Mouse (Mus musculus) liver, embryonic 11.5 days (tissue): ENCODE results near the gene Trip11. TPM values are rescaled to one million over a fixed set of nuclear protein-coding genes. Genes with fewer than 3 reads are reported as not detected.

Experiments
- ATAC-seq: fragments of 200-750 bp; cut with Nextera tagmentation; replicated peaks from 2 replicates; pipeline ENCODE4 v1.8.0; 2017; ENCODE audit warnings: moderate number of reproducible peaks, mild to moderate bottlenecking, moderate TSS enrichment, moderate library complexity; ENCODE audit not compliant: low FRiP score
- DNase-seq: peaks from one replicate; pipeline ENCODE4 v3.0.0-alpha.2; 2017; ENCODE audit warnings: low spot score
- H3K27ac ChIP-seq: fragments of 300-500 bp; sonication (generic); 2 replicates; pipeline ENCODE4 v1.5.1; 2014; ENCODE audit warnings: mild to moderate bottlenecking, low read depth, low read length, control low read depth
- H3K27me3 ChIP-seq: fragments of 300-500 bp; sonication (generic); replicated peaks from 2 replicates; pipeline ENCODE4 v1.6.1; 2014; ENCODE audit warnings: low read length, mixed read lengths; ENCODE audit not compliant: control insufficient read depth, insufficient read depth
- H3K36me3 ChIP-seq: fragments of 300-500 bp; sonication (generic); 2 replicates; pipeline ENCODE4 v1.6.1; 2014; ENCODE audit warnings: mild to moderate bottlenecking, low read length, moderate library complexity, mixed read lengths; ENCODE audit not compliant: control insufficient read depth, insufficient read depth
- H3K4me1 ChIP-seq: fragments of 300-500 bp; sonication (generic); replicated peaks from 2 replicates; pipeline ENCODE4 v1.6.1; 2014; ENCODE audit warnings: low read length, mixed read lengths; ENCODE audit not compliant: control insufficient read depth, insufficient read depth
- H3K4me2 ChIP-seq: fragments of 300-500 bp; sonication (generic); 2 replicates; pipeline ENCODE4 v1.6.1; 2014; ENCODE audit warnings: mild to moderate bottlenecking, control low read depth, moderate library complexity
- H3K4me3 ChIP-seq: fragments of 300-500 bp; sonication (generic); 2 replicates; pipeline ENCODE4 v1.5.1; 2014; ENCODE audit warnings: low read depth, low read length, control low read depth
- H3K9ac ChIP-seq: fragments of 300-500 bp; sonication (generic); 2 replicates; pipeline ENCODE4 v1.6.1; 2014; ENCODE audit warnings: low read depth, low read length, control low read depth
- H3K9me3 ChIP-seq: fragments of 300-500 bp; sonication (generic); 2 replicates; pipeline ENCODE4 v1.6.1; 2016; ENCODE audit warnings: low read length, inconsistent platforms, mixed read lengths; ENCODE audit not compliant: control insufficient read depth
- WGBS: fragments of 180-500 bp; shearing (Covaris S2); extraction: QIAGEN DNeasy Blood & Tissue Kit; methylation state at CpG from one replicate; pipeline ENCODE4 v1.1.7; 2014; 5-methylcytosine and 5-hydroxymethylcytosine counted together
- polyA plus RNA-seq: library from polyadenylated mRNA; unstranded; fragments of >200 nt; fragmentation: Nextera tagmentation; extraction: Ambion mirVana; gene quantifications from 2 replicates; pipeline ENCODE4 v1.2.1, GENCODE M21; 2014

The Trip11 gene
- polyA plus RNA-seq, 1 experiment from 2014 or later, result 10.4 TPM

GRCm38 (mm10) chr12:101905817-101906216 lies 7.2 kb downstream of the Trip11 start:
- H3K4me1 ChIP-seq, result no peaks in the 10 kb centered on the region
- H3K4me2 ChIP-seq, result no peak overlapping the region
- DNase-seq (no peak), ATAC-seq (no peak)
- no peak overlapping the region for H3K9ac ChIP-seq
- 83% methylated on average over 12 of the region's 12 CpGs for WGBS
- no peaks in the 10 kb centered on the region for H3K9me3 ChIP-seq
- H3K27ac ChIP-seq, result no peak overlapping the region
- H3K27me3 ChIP-seq, result no peaks in the 10 kb centered on the region
- H3K36me3 ChIP-seq, result peaks cover 10% of the 10 kb centered on the region
- H3K4me3 ChIP-seq, result no peak overlapping the region

- Histone ChIP-seq H3K9ac (no peak overlapping the region), H3K27ac (no peak overlapping the region), H3K4me1 (no peaks in the 10 kb centered on the region), H3K9me3 (no peaks in the 10 kb centered on the region), H3K27me3 (no peaks in the 10 kb centered on the region), H3K4me2 (no peak overlapping the region), H3K4me3 (no peak overlapping the region), H3K36me3 (peaks cover 10% of the 10 kb centered on the region)
- DNase-seq (no peak), ATAC-seq (no peak)
- 72% methylated on average over 4 of the region's 4 CpGs for WGBS
Measured at GRCm38 (mm10) chr12:101904906-101905305, 8.2 kb downstream of the Trip11 start.

GRCm38 (mm10) chr12:101904170-101904569 lies 8.9 kb downstream of the Trip11 start:
- Histone ChIP-seq H3K36me3 (peaks cover 10% of the 10 kb centered on the region), H3K4me2 (no peak overlapping the region), H3K9me3 (no peaks in the 10 kb centered on the region), H3K4me3 (no peak overlapping the region), H3K9ac (no peak overlapping the region), H3K27me3 (no peaks in the 10 kb centered on the region), H3K4me1 (no peaks in the 10 kb centered on the region), H3K27ac (no peak overlapping the region)
- WGBS, result 78% methylated on average over 3 of the region's 3 CpGs
- no peak for DNase-seq
- ATAC-seq, result no peak

- Histone ChIP-seq H3K27ac (no peak overlapping the region), H3K36me3 (no peaks in the 10 kb centered on the region; the same call in 1 of the 2 replicates), H3K27me3 (no peaks in the 10 kb centered on the region), H3K4me3 (no peak overlapping the region), H3K4me2 (no peak overlapping the region), H3K9me3 (no peaks in the 10 kb centered on the region), H3K4me1 (no peaks in the 10 kb centered on the region), H3K9ac (no peak overlapping the region)
- WGBS, result 80% methylated on average over 2 of the region's 2 CpGs
- ATAC-seq (no peak), DNase-seq (no peak)
Measured at GRCm38 (mm10) chr12:101899671-101900245, 13.3 kb downstream of the Trip11 start.

GRCm38 (mm10) chr12:101898966-101899365 lies 14.1 kb downstream of the Trip11 start:
- ATAC-seq (no peak), DNase-seq (no peak)
- no peak overlapping the region for H3K27ac ChIP-seq
- 96% methylated on average over 8 of the region's 8 CpGs for WGBS
- H3K9ac ChIP-seq, result no peak overlapping the region
- H3K9me3 ChIP-seq, result no peaks in the 10 kb centered on the region
- no peak overlapping the region for H3K4me2 ChIP-seq
- no peak overlapping the region for H3K4me3 ChIP-seq
- no peaks in the 10 kb centered on the region for H3K4me1 ChIP-seq
- H3K36me3 ChIP-seq, result no peaks in the 10 kb centered on the region; the same call in 1 of the 2 replicates
- no peaks in the 10 kb centered on the region for H3K27me3 ChIP-seq

DNA sequence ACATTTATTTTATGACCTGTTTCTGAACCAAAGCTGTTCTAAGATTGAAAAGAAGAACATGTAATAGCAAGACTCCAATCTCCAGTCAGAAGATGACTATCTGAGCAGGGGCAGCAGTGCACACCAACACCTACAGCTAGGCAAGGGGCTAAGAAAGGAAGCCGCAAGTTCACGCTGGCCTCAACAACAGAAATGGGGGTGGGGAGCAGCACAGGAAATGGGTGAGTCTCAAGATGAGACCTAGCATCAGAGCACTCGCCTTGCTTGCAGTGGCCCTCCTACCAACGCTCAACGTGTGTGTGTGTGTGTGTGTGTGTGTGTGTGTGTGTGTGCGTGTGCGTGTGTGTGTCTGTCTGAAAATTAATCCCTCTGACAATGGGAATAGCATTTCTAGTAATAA lies 16.0 kb downstream of the Trip11 start:
- no peak for DNase-seq
- Histone ChIP-seq H3K9ac (no peak overlapping the region), H3K4me2 (no peak overlapping the region), H3K36me3 (0 out of 2 replicates have a peak, but pooled peaks cover 3% of the 10 kb centered on the region), H3K4me1 (no peaks in the 10 kb centered on the region), H3K9me3 (no peaks in the 10 kb centered on the region), H3K27me3 (no peaks in the 10 kb centered on the region), H3K4me3 (no peak overlapping the region), H3K27ac (no peak overlapping the region)
- 56% methylated on average over 7 of the region's 7 CpGs for WGBS
- ATAC-seq, result 0 out of 2 replicates have a peak, but pooled peaks have one; percentile 26

GRCm38 (mm10) chr12:101893296-101893695 lies 19.8 kb downstream of the Trip11 start:
- H3K4me3 ChIP-seq, result no peak overlapping the region
- H3K4me1 ChIP-seq, result no peaks in the 10 kb centered on the region
- no peaks in the 10 kb centered on the region for H3K9me3 ChIP-seq
- H3K9ac ChIP-seq, result no peak overlapping the region
- ATAC-seq (no peak), DNase-seq (no peak)
- H3K4me2 ChIP-seq, result no peak overlapping the region
- peaks cover 11% of the 10 kb centered on the region; the same call in 1 of the 2 replicates for H3K36me3 ChIP-seq
- no peak overlapping the region for H3K27ac ChIP-seq
- 88% methylated on average over 8 of the region's 8 CpGs for WGBS
- no peaks in the 10 kb centered on the region for H3K27me3 ChIP-seq

DNA sequence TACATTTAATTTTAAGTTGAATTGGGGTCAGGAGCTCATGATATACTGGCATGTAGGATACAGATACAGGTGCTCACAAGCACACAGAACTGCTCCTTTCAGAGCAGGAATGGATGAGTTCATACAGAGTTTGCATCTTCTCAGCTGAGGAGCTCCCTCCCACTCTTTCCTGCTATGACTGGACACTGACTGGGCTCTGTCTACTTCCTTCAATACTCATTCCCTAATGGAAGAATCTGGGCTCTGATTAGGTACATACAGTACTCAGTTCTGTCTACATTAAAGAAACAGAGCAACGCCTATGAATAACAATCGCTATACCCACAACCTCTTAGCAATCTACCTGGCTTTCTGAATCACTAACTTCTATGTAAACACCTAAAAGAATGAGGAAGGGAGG lies 20.2 kb downstream of the Trip11 start:
- Histone ChIP-seq H3K27me3 (no peaks in the 10 kb centered on the region), H3K9me3 (no peaks in the 10 kb centered on the region), H3K36me3 (peaks cover 11% of the 10 kb centered on the region; the same call in 1 of the 2 replicates), H3K4me2 (no peak overlapping the region), H3K27ac (no peak overlapping the region), H3K4me3 (no peak overlapping the region), H3K9ac (no peak overlapping the region), H3K4me1 (no peaks in the 10 kb centered on the region)
- no peak for ATAC-seq
- DNase-seq, result no peak
- 89% methylated on average over 2 of the region's 2 CpGs for WGBS

DNA sequence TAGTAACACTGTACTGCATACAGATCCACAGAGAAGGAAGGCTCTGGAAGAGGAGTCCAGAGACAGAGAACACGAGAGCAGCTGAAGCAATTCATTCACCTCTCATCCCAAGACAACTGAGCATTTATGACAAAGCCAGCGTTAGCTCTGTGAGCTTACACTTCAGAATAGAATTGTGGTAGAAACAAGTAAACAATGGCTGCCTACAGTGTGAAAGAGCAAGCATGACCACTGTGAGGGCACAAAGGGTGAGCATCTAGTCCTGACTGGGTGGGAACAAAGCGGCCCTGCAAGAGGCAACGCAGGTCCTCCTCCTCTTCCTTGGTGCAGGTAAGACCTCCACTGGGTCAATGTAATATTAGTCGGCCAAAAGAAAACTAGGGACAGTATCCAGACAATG lies 22.0 kb downstream of the Trip11 start:
- H3K4me1 ChIP-seq, result no peaks in the 10 kb centered on the region
- no peak for DNase-seq
- no peak overlapping the region for H3K4me2 ChIP-seq
- no peak for ATAC-seq
- H3K4me3 ChIP-seq, result no peak overlapping the region
- no peak overlapping the region for H3K27ac ChIP-seq
- H3K9ac ChIP-seq, result no peak overlapping the region
- 89% methylated on average over 5 of the region's 5 CpGs for WGBS
- H3K9me3 ChIP-seq, result no peaks in the 10 kb centered on the region
- no peaks in the 10 kb centered on the region for H3K27me3 ChIP-seq
- H3K36me3 ChIP-seq, result peaks cover 11% of the 10 kb centered on the region; the same call in 1 of the 2 replicates
